ENCODE assay signal across 10 mouse cellular contexts in genomic region chr4:141443641-141444429, GRCm38 (mm10). TPM values are rescaled to one million over a fixed set of nuclear protein-coding genes. Genes with fewer than 3 reads are reported as not detected.
DNase-seq lines count a peak whose midpoint lies in the region; ATAC-seq and TF ChIP-seq lines count a peak whose summit lies in the region.
"Had no signal": no experiment of that assay in that cellular context is flagged by ENCODE, and none has a peak within 500 bp of the region (broad histone marks: within the 10 kb centered on the region; RNA-seq: fewer than 3 reads in every experiment).

No protein-coding gene starts in this region.

- no peak for TF ChIP-seq CTCF in liver, adult 2 months (IDR thresholded peaks at IDR 0.05; ENCODE audit: low read depth, low read length)

- TF ChIP-seq POLR2A in liver, adult 2 months (IDR thresholded peaks at IDR 0.05; ENCODE audit: extremely low read depth, insufficient read depth, low read length) = no peak

- no peaks in the 10 kb centered on the region for H3K27me3 ChIP-seq in liver, adult 2 months (ENCODE audit: control insufficient read depth, insufficient read depth, low read length)
- H3K27me3 ChIP-seq in embryonic facial prominence, embryonic 15.5 days = no peaks in the 10 kb centered on the region
- no peaks in the 10 kb centered on the region for H3K27me3 ChIP-seq in limb, embryonic 10.5 days (ENCODE audit: low read depth, poor library complexity, severe bottlenecking)
- H3K27me3 ChIP-seq in neural tube, embryonic 14.5 days (ENCODE audit: control insufficient read depth, insufficient read depth, low read length) = no peaks in the 10 kb centered on the region

- peaks cover 6% of the 10 kb centered on the region for H3K4me1 ChIP-seq in liver, adult 2 months (ENCODE audit: control insufficient read depth, insufficient read depth, low read length)
- peaks cover 20% of the 10 kb centered on the region for H3K4me1 ChIP-seq in embryonic facial prominence, embryonic 15.5 days
- H3K4me1 ChIP-seq in limb, embryonic 10.5 days = peaks cover 31% of the 10 kb centered on the region
- peaks cover 7% of the 10 kb centered on the region; the same call in 1 of the 2 replicates for H3K4me1 ChIP-seq in neural tube, embryonic 14.5 days (ENCODE audit: control insufficient read depth, insufficient read depth, low read length)

- WGBS in liver, adult 2 months = 27% methylated on average over 11 of the region's 11 CpGs
- WGBS in embryonic facial prominence, embryonic 15.5 days = 50% methylated on average over 11 of the region's 11 CpGs
- whole genome bisulfite sequencing in limb, embryonic 10.5 days = 51% methylated on average over 11 of the region's 11 CpGs
- 53% methylated on average over 11 of the region's 11 CpGs for WGBS in neural tube, embryonic 14.5 days

- DNase-seq in liver, adult 2 months (ENCODE audit: extremely low read depth, low read depth, low spot score) = no peak
- DNase-seq in liver = no peak
- DNase-seq in limb, embryonic 10.5 days (ENCODE audit: low spot score) = no peak
- no peak for DNase-seq in thymus, postnatal 10 days (ENCODE audit: low spot score in 2 of 2)
- DNase-seq in T-cell, adult 2 months (ENCODE audit: low spot score) = no peak
- no peak for DNase-seq in adrenal gland, postnatal 25 days

- H3K9ac ChIP-seq in liver, adult 2 months (ENCODE audit: low read depth, low read length) = peak overlapping the region; percentile 35
- peak overlapping the region; percentile 96 for H3K9ac ChIP-seq in embryonic facial prominence, embryonic 15.5 days
- H3K9ac ChIP-seq in neural tube, embryonic 14.5 days (replicated peaks; ENCODE audit: low read depth, low read length) = no peak overlapping the region

- peak overlapping the region; percentile 89 for H3K4me3 ChIP-seq in liver, adult 2 months (ENCODE audit: insufficient read depth, low read depth, low read length)
- H3K4me3 ChIP-seq in embryonic facial prominence, embryonic 15.5 days (replicated peaks) = peak overlapping the region; percentile 100
- peak overlapping the region; percentile 99 for H3K4me3 ChIP-seq in limb, embryonic 10.5 days
- peak overlapping the region; percentile 95 for H3K4me3 ChIP-seq in neural tube, embryonic 14.5 days (ENCODE audit: low read depth, low read length)

- no peak for ATAC-seq in embryonic facial prominence, embryonic 15.5 days (ENCODE audit: insufficient number of reproducible peaks, low FRiP score, low TSS enrichment, low read depth)
- ATAC-seq in neural tube, embryonic 14.5 days (ENCODE audit: low read depth) = no peak

- H3K4me2 ChIP-seq in embryonic facial prominence, embryonic 15.5 days (replicated peaks) = peak overlapping the region; percentile 85
- peak overlapping the region; percentile 50 for H3K4me2 ChIP-seq in neural tube, embryonic 14.5 days (ENCODE audit: low read depth, low read length)

- no peaks in the 10 kb centered on the region for H3K36me3 ChIP-seq in liver, adult 2 months (ENCODE audit: control insufficient read depth, insufficient read depth, low read length)
- peaks cover 20% of the 10 kb centered on the region for H3K36me3 ChIP-seq in embryonic facial prominence, embryonic 15.5 days
- peaks cover 27% of the 10 kb centered on the region for H3K36me3 ChIP-seq in limb, embryonic 10.5 days
- peaks cover 16% of the 10 kb centered on the region for H3K36me3 ChIP-seq in neural tube, embryonic 14.5 days (ENCODE audit: control insufficient read depth, insufficient read depth, low read length)

- peaks cover 19% of the 10 kb centered on the region; the same call in 1 of the 2 replicates for H3K79me2 ChIP-seq in liver, adult 2 months (ENCODE audit: control insufficient read depth, insufficient read depth, low read length)

- H3K27ac ChIP-seq in liver, adult 2 months (replicated peaks; ENCODE audit: insufficient read depth, low read depth, low read length) = peak overlapping the region; percentile 3; the same call in 1 of the 2 replicates
- peak overlapping the region; percentile 48; the same call in 1 of the 2 replicates for H3K27ac ChIP-seq in embryonic facial prominence, embryonic 15.5 days (replicated peaks)
- H3K27ac ChIP-seq in limb, embryonic 10.5 days = peak overlapping the region; percentile 99
- H3K27ac ChIP-seq in neural tube, embryonic 14.5 days (ENCODE audit: low read depth, low read length) = no peak overlapping the region

- no peaks in the 10 kb centered on the region for H3K9me3 ChIP-seq in embryonic facial prominence, embryonic 15.5 days (replicated peaks)
- H3K9me3 ChIP-seq in limb, embryonic 10.5 days (replicated peaks) = no peaks in the 10 kb centered on the region
- H3K9me3 ChIP-seq in neural tube, embryonic 14.5 days (ENCODE audit: control insufficient read depth, low read length) = no peaks in the 10 kb centered on the region

RNA-seq across cellular contexts. Expression of gene Zbtb17, which starts 0.6 kb away (rescaled TPM):
- total RNA-seq in liver, adult 2 months (2014; rRNA removed) = 7.3 and 8.5 TPM in 2 replicates
- 12.8 and 16.8 TPM in 2 replicates for polyA plus RNA-seq in liver, adult 2 months (2012; rRNA removed)
- 34.0 and 35.1 TPM in 2 replicates for polyA plus RNA-seq in embryonic facial prominence, embryonic 15.5 days (2015; fragmentation: Nextera tagmentation; extraction: Ambion mirVana)
- polyA plus RNA-seq in limb, embryonic 10.5 days (2016; fragmentation: Nextera tagmentation; extraction: Ambion mirVana) = 60.6 and 66.5 TPM in 2 replicates
- polyA plus RNA-seq in neural tube, embryonic 14.5 days (2014; fragmentation: Nextera tagmentation; extraction: Ambion mirVana) = 32.2 and 36.6 TPM in 2 replicates
- 18.6 and 19.6 TPM in 2 replicates for total RNA-seq in adrenal gland, postnatal 25 days (2021)

RNA-seq across cellular contexts. Expression of gene Srarp, which starts 7.9 kb away (rescaled TPM):
- not detected in 2 replicates for total RNA-seq in liver, adult 2 months (2014; rRNA removed)
- not detected in 2 replicates for polyA plus RNA-seq in liver, adult 2 months (2012; rRNA removed)
- polyA plus RNA-seq in embryonic facial prominence, embryonic 15.5 days (2015; fragmentation: Nextera tagmentation; extraction: Ambion mirVana) = not detected in 2 replicates
- not detected in 2 replicates for polyA plus RNA-seq in limb, embryonic 10.5 days (2016; fragmentation: Nextera tagmentation; extraction: Ambion mirVana)
- polyA plus RNA-seq in neural tube, embryonic 14.5 days (2014; fragmentation: Nextera tagmentation; extraction: Ambion mirVana) = 0.39 TPM in 1 of 2 replicates, not detected in the other
- total RNA-seq in adrenal gland, postnatal 25 days (2021) = not detected in 2 replicates
- total RNA-seq: adrenal gland, postnatal 10 days; megakaryocyte progenitor cell, adult 5-6 weeks had no signal

RNA-seq across cellular contexts. Expression of gene Hspb7, which starts 23.3 kb away (rescaled TPM):
- total RNA-seq in liver, adult 2 months (2014; rRNA removed) = 0.07 and 0.09 TPM in 2 replicates
- 0.02 TPM in 1 of 2 replicates, not detected in the other for polyA plus RNA-seq in liver, adult 2 months (2012; rRNA removed)
- 2.0 and 2.4 TPM in 2 replicates for polyA plus RNA-seq in embryonic facial prominence, embryonic 15.5 days (2015; fragmentation: Nextera tagmentation; extraction: Ambion mirVana)
- 0.05 and 0.06 TPM in 2 replicates for polyA plus RNA-seq in limb, embryonic 10.5 days (2016; fragmentation: Nextera tagmentation; extraction: Ambion mirVana)
- 0.12 TPM in 1 of 2 replicates, not detected in the other for polyA plus RNA-seq in neural tube, embryonic 14.5 days (2014; fragmentation: Nextera tagmentation; extraction: Ambion mirVana)
- 0.33 TPM in 1 of 2 replicates, not detected in the other for total RNA-seq in adrenal gland, postnatal 25 days (2021)
- total RNA-seq: megakaryocyte progenitor cell, adult 5-6 weeks had no signal

RNA-seq across cellular contexts. Expression of gene Clcnkb, which starts 28.0 kb away (rescaled TPM):
- not detected in 2 replicates for total RNA-seq in liver, adult 2 months (2014; rRNA removed)
- not detected in 2 replicates for polyA plus RNA-seq in liver, adult 2 months (2012; rRNA removed)
- not detected in 2 replicates for polyA plus RNA-seq in embryonic facial prominence, embryonic 15.5 days (2015; fragmentation: Nextera tagmentation; extraction: Ambion mirVana)
- not detected in 2 replicates for polyA plus RNA-seq in limb, embryonic 10.5 days (2016; fragmentation: Nextera tagmentation; extraction: Ambion mirVana)
- not detected in 2 replicates for polyA plus RNA-seq in neural tube, embryonic 14.5 days (2014; fragmentation: Nextera tagmentation; extraction: Ambion mirVana)
- not detected in 2 replicates for total RNA-seq in adrenal gland, postnatal 25 days (2021)
- total RNA-seq: adrenal gland, postnatal 10 days; megakaryocyte progenitor cell, adult 5-6 weeks had no signal

RNA-seq across cellular contexts. Expression of gene Clcnka, which starts 45.3 kb away (rescaled TPM):
- not detected in 2 replicates for total RNA-seq in liver, adult 2 months (2014; rRNA removed)
- 0.04 TPM in 1 of 2 replicates, not detected in the other for polyA plus RNA-seq in liver, adult 2 months (2012; rRNA removed)
- polyA plus RNA-seq in embryonic facial prominence, embryonic 15.5 days (2015; fragmentation: Nextera tagmentation; extraction: Ambion mirVana) = 0.46 and 0.51 TPM in 2 replicates
- 0.13 and 0.19 TPM in 2 replicates for polyA plus RNA-seq in limb, embryonic 10.5 days (2016; fragmentation: Nextera tagmentation; extraction: Ambion mirVana)
- polyA plus RNA-seq in neural tube, embryonic 14.5 days (2014; fragmentation: Nextera tagmentation; extraction: Ambion mirVana) = 0.33 TPM in 1 of 2 replicates, not detected in the other
- total RNA-seq in adrenal gland, postnatal 25 days (2021) = not detected in 2 replicates
- total RNA-seq: adrenal gland, postnatal 10 days; megakaryocyte progenitor cell, adult 5-6 weeks had no signal
